Comparison of ENCODE assay signal across 25 mouse cellular contexts in the genomic region with DNA sequence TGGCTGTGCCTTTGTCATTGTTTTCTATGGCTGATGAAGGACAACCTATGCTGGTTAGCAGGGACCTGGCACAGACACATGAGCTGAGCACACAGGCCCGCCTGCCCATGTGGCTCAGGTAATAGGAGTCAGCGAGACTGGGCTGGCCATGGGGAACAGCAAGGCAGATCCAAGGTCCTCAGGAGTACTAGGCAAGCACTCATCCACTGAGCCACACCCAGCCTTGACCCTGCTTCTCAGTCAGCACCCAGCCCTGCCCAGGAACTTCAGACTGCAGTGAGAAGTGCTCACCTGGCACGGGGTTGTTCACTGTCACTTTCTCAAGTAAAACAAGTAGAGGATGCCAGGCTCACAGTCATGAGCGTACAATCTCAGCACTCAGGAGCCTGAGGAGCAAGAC. TPM values are rescaled to one million over a fixed set of nuclear protein-coding genes. Genes with fewer than 3 reads are reported as not detected.
A peak's percentile ranks its signal among the peaks of the same experiment; 100 is the strongest.
DNase-seq lines count a peak whose midpoint lies in the region; ATAC-seq and TF ChIP-seq lines count a peak whose summit lies in the region.
"Had no signal": no experiment of that assay in that cellular context is flagged by ENCODE, and none has a peak within 500 bp of the region (broad histone marks: within the 10 kb centered on the region; RNA-seq: fewer than 3 reads in every experiment).

No protein-coding gene starts in this region.

- no peak for DNase-seq in lung, postnatal 4 days
- peak; percentile 44 for DNase-seq in lung, postnatal 36 days
- DNase-seq in lung, postnatal 25 days (ENCODE audit: low spot score) = no peak
- peak; percentile 27 for DNase-seq in large intestine, adult 2 months (ENCODE audit: low read depth, low spot score)
- DNase-seq in gastrocnemius, postnatal 25 days = no peak
- DNase-seq: adrenal gland, adult 8-10 months; adrenal gland, postnatal 14 days; adrenal gland, postnatal 36 days; B cell, adult 2 months; cerebellum, adult 11-12 months; cerebellum, adult 2 months; cerebellum, adult 9-10 months; cerebellum, postnatal 10 days; cerebellum, postnatal 25 days had no signal

- no peaks in the 10 kb centered on the region for H3K4me1 ChIP-seq in intestine, postnatal 0 days (replicated peaks; ENCODE audit: control insufficient read depth, insufficient read depth, low read length)
- H3K4me1 ChIP-seq in intestine, embryonic 15.5 days (replicated peaks) = no peaks in the 10 kb centered on the region
- H3K4me1 ChIP-seq in lung, embryonic 16.5 days (replicated peaks; ENCODE audit: control insufficient read depth, insufficient read depth, low read length) = no peaks in the 10 kb centered on the region
- H3K4me1 ChIP-seq: embryonic facial prominence, embryonic 10.5 days; embryonic facial prominence, embryonic 12.5 days; forebrain, embryonic 13.5 days had no signal

- ATAC-seq in intestine, postnatal 0 days = 0 out of 2 replicates have a peak, but pooled peaks have one; percentile 36
- no peak for ATAC-seq in intestine, embryonic 15.5 days
- ATAC-seq in lung, embryonic 16.5 days (ENCODE audit: low read depth) = peak; percentile 59; the same call in 1 of the 2 replicates
- ATAC-seq: activated CD4-positive, CD25-positive, alpha-beta regulatory T cell, adult 4 months; CD4-positive, CD25-positive, alpha-beta regulatory T cell, adult 4 months; forebrain, embryonic 13.5 days; Patski had no signal

- H3K36me3 ChIP-seq in intestine, postnatal 0 days (ENCODE audit: control insufficient read depth, insufficient read depth) = peaks cover 82% of the 10 kb centered on the region
- peaks cover 21% of the 10 kb centered on the region for H3K36me3 ChIP-seq in intestine, embryonic 15.5 days
- H3K36me3 ChIP-seq in lung, embryonic 16.5 days (ENCODE audit: control insufficient read depth, insufficient read depth, low read length) = peaks cover 13% of the 10 kb centered on the region

- H3K27ac ChIP-seq in intestine, postnatal 0 days (ENCODE audit: low read depth, low read length) = no peak overlapping the region
- no peak overlapping the region for H3K27ac ChIP-seq in intestine, embryonic 15.5 days
- no peak overlapping the region for H3K27ac ChIP-seq in lung, embryonic 16.5 days (ENCODE audit: low read length)
- H3K27ac ChIP-seq: embryonic facial prominence, embryonic 10.5 days; embryonic facial prominence, embryonic 12.5 days; forebrain, embryonic 13.5 days had no signal

- H3K4me3 ChIP-seq in intestine, postnatal 0 days (ENCODE audit: low read depth, low read length) = no peak overlapping the region
- no peak overlapping the region for H3K4me3 ChIP-seq in intestine, embryonic 15.5 days (replicated peaks)
- H3K4me3 ChIP-seq in lung, embryonic 16.5 days (ENCODE audit: low read length) = no peak overlapping the region
- H3K4me3 ChIP-seq: embryonic facial prominence, embryonic 10.5 days; embryonic facial prominence, embryonic 12.5 days; forebrain, embryonic 13.5 days had no signal

- TF ChIP-seq CTCF in intestine, postnatal 0 days (IDR thresholded peaks at IDR 0.05; ENCODE audit: low read depth) = no peak

- no peaks in the 10 kb centered on the region for H3K9me3 ChIP-seq in intestine, postnatal 0 days (ENCODE audit: control insufficient read depth)
- H3K9me3 ChIP-seq in intestine, embryonic 15.5 days = no peaks in the 10 kb centered on the region
- no peaks in the 10 kb centered on the region for H3K9me3 ChIP-seq in lung, embryonic 16.5 days (ENCODE audit: control insufficient read depth, low read length)
- H3K9me3 ChIP-seq: embryonic facial prominence, embryonic 10.5 days; embryonic facial prominence, embryonic 12.5 days; forebrain, embryonic 13.5 days; G1E had no signal

- no peak overlapping the region for H3K9ac ChIP-seq in intestine, postnatal 0 days (ENCODE audit: low read depth, low read length)
- no peak overlapping the region for H3K9ac ChIP-seq in intestine, embryonic 15.5 days
- no peak overlapping the region for H3K9ac ChIP-seq in lung, embryonic 16.5 days (ENCODE audit: low read length)
- H3K9ac ChIP-seq: embryonic facial prominence, embryonic 12.5 days; forebrain, embryonic 13.5 days had no signal

- H3K27me3 ChIP-seq in intestine, postnatal 0 days (replicated peaks; ENCODE audit: control insufficient read depth, insufficient read depth, low read length) = no peaks in the 10 kb centered on the region
- H3K27me3 ChIP-seq in intestine, embryonic 15.5 days (replicated peaks) = no peaks in the 10 kb centered on the region
- no peaks in the 10 kb centered on the region for H3K27me3 ChIP-seq in lung, embryonic 16.5 days (ENCODE audit: control insufficient read depth, insufficient read depth, low read depth, low read length)
- H3K27me3 ChIP-seq: CH12.LX; embryonic facial prominence, embryonic 12.5 days; forebrain, embryonic 13.5 days; Patski had no signal

- WGBS in intestine, postnatal 0 days = 79% methylated on average over 4 of the region's 4 CpGs
- WGBS in intestine, embryonic 15.5 days = 89% methylated on average over 4 of the region's 4 CpGs
- 83% methylated on average over 4 of the region's 4 CpGs for WGBS in lung, embryonic 16.5 days
- 68% methylated on average over 4 of the region's 4 CpGs for WGBS in large intestine, adult 2 months

- H3K4me2 ChIP-seq in intestine, postnatal 0 days (replicated peaks; ENCODE audit: low read depth) = no peak overlapping the region
- no peak overlapping the region for H3K4me2 ChIP-seq in intestine, embryonic 15.5 days (replicated peaks)
- no peak overlapping the region for H3K4me2 ChIP-seq in lung, embryonic 16.5 days (ENCODE audit: low read depth, low read length)
- H3K4me2 ChIP-seq: embryonic facial prominence, embryonic 12.5 days; forebrain, embryonic 13.5 days had no signal

RNA-seq across cellular contexts. Expression of gene Chmp6, which starts 39.6 kb away (rescaled TPM):
- polyA plus RNA-seq in intestine, postnatal 0 days (2015; fragmentation: Nextera tagmentation; extraction: Ambion mirVana) = 121 and 123 TPM in 2 replicates
- polyA plus RNA-seq in intestine, embryonic 15.5 days (2015; fragmentation: Nextera tagmentation; extraction: Ambion mirVana) = 88.0 and 91.1 TPM in 2 replicates
- polyA plus RNA-seq in lung, embryonic 16.5 days (2015; fragmentation: Nextera tagmentation; extraction: Ambion mirVana) = 90.3 and 92.6 TPM in 2 replicates
- 87.3 and 98.5 TPM in 2 replicates for polyA plus RNA-seq in large intestine, adult 2 months (2012; rRNA removed)
- total RNA-seq in gastrocnemius, postnatal 25 days (2021) = 10 to 100 TPM; 25.6 to 28.2 TPM

Comparison
In these comparisons a context has a peak if more than half of its experiments do, and no peak if none do; other contexts are left out.
1. DNase-seq: peak in lung, postnatal 36 days (single experiment) and large intestine, adult 2 months (single experiment); none in lung, postnatal 4 days (0 of 2), lung, postnatal 25 days (single experiment) and gastrocnemius, postnatal 25 days (single experiment).